Mouse (Mus musculus): ENCODE data around the gene Trove2. TPM values are rescaled to one million over a fixed set of nuclear protein-coding genes. Genes with fewer than 3 reads are reported as not detected.

Gene Trove2
- polyA plus RNA-seq, 1 experiment = 18.8 TPM

DNA sequence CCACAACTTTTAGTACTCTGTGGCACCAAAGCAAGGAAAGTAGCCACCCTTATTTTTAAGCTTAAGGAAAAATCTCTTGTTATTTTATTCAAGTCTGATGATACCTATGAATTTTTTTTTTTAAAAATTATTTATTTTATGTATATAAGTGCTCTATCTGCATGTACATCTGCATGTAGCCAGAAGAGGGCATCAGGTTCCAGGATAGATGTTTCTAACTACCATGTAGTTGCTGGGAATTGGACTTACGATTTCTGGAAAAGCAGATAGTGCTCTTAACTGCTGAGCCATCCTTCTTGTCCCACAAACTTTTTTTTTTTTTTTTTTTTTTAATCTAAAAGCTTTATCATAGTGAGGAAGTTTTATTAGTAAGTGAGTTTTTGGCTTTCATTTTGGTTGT lies 12.4 kb downstream of the Trove2 start:
- no peak overlapping the region for H3K4me3 ChIP-seq (replicated peaks; ENCODE audit: insufficient read depth, low read depth, low read length)
- H3K4me1 ChIP-seq (ENCODE audit: control insufficient read depth, insufficient read depth, low read length) = no peaks in the 10 kb centered on the region
- no peak overlapping the region for H3K27ac ChIP-seq (ENCODE audit: insufficient read depth, low read length)
- H3K27me3 ChIP-seq (ENCODE audit: control insufficient read depth, insufficient read depth, low read length) = no peaks in the 10 kb centered on the region
- TF ChIP-seq POLR2A (IDR thresholded peaks at IDR 0.05; ENCODE audit: borderline replicate concordance, insufficient read depth, low read length) (no peak), CTCF (IDR thresholded peaks at IDR 0.05; ENCODE audit: borderline replicate concordance, insufficient read depth, low read depth, low read length) (no peak)
- WGBS = 72% methylated on average over 1 of the region's 1 CpGs
- no peak for DNase-seq

DNA sequence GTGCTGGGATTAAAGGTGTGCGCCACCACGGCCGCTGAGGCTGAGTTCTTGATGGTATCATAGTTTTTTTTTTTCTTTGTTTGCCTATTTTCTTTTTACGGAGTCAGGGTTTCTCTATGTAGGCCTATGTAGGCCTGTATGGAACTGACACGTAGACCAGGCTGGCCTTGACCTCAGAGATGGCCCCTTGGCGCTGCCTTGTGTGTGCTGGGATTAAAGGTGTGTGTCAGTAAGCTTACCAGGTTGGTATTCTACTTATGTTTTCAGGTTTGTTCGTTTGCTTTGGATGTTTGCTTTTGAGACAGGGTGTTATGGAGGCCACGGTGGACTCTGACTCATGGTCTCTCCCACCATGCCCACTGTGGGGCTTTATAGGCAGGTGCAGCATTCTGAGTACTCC lies 14.7 kb downstream of the Trove2 start:
- 97% methylated on average over 8 of the region's 8 CpGs for WGBS
- DNase-seq = no peak
- Histone ChIP-seq H3K4me3 (replicated peaks; ENCODE audit: insufficient read depth, low read depth, low read length) (no peak overlapping the region), H3K27ac (ENCODE audit: insufficient read depth, low read length) (no peak overlapping the region), H3K27me3 (ENCODE audit: control insufficient read depth, insufficient read depth, low read length) (no peaks in the 10 kb centered on the region), H3K4me1 (ENCODE audit: control insufficient read depth, insufficient read depth, low read length) (no peaks in the 10 kb centered on the region)
- no peak for TF ChIP-seq POLR2A (IDR thresholded peaks at IDR 0.05; ENCODE audit: borderline replicate concordance, insufficient read depth, low read length)
- TF ChIP-seq CTCF (IDR thresholded peaks at IDR 0.05; ENCODE audit: borderline replicate concordance, insufficient read depth, low read depth, low read length) = no peak

DNA sequence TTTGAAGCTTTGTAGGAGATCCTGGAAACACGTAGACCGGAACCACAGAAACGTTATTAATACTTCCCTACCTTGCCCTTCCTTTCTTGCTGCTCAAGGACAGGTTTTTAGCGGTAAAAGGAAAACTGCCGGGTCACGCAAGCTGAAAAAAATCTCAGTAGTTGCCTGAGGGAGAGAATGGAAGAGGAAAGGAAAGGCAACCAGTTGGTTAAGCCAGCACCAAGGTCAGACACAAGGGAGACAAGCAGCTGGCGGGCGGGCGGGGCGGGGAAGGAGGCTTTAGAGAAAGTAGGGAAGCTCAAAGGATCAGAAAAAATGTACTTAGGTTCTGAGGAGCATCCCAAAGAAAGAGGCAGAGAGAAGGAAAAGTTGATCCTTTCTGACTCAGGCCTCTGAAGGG lies 31.0 kb downstream of the Trove2 start:
- H3K4me1 ChIP-seq (ENCODE audit: control insufficient read depth, insufficient read depth, low read length) = no peaks in the 10 kb centered on the region
- DNase-seq = no peak
- no peak overlapping the region for H3K4me3 ChIP-seq (replicated peaks; ENCODE audit: insufficient read depth, low read depth, low read length)
- no peaks in the 10 kb centered on the region for H3K27me3 ChIP-seq (ENCODE audit: control insufficient read depth, insufficient read depth, low read length)
- WGBS = 88% methylated on average over 10 of the region's 10 CpGs
- TF ChIP-seq POLR2A (IDR thresholded peaks at IDR 0.05; ENCODE audit: borderline replicate concordance, insufficient read depth, low read length) = no peak
- TF ChIP-seq CTCF (IDR thresholded peaks at IDR 0.05; ENCODE audit: borderline replicate concordance, insufficient read depth, low read depth, low read length) = no peak
- H3K27ac ChIP-seq (ENCODE audit: insufficient read depth, low read length) = no peak overlapping the region

DNA sequence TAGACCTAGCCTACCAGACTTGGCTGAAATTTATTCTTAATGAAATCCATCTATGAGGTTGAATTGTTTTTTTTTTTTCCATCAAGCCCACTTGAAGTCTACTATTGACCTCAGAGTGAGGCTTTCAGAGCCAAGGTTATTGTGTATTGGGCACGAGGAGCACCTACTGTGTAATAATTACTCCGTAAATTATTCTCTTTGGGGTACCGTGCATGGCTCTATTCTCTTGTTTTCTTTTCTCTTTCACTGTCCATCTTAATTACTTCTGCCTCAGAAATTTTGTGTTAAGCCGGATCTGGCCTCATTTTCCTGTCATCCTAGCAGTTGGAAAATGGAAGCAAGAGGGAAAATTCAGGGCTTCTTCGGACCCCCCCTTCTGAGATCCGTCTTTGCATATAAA lies 34.7 kb downstream of the Trove2 start:
- WGBS = 46% methylated on average over 6 of the region's 6 CpGs
- no peak for TF ChIP-seq CTCF (IDR thresholded peaks at IDR 0.05; ENCODE audit: borderline replicate concordance, insufficient read depth, low read depth, low read length)
- TF ChIP-seq POLR2A (IDR thresholded peaks at IDR 0.05; ENCODE audit: borderline replicate concordance, insufficient read depth, low read length) = no peak
- no peak overlapping the region for H3K4me3 ChIP-seq (replicated peaks; ENCODE audit: insufficient read depth, low read depth, low read length)
- H3K27me3 ChIP-seq (ENCODE audit: control insufficient read depth, insufficient read depth, low read length) = no peaks in the 10 kb centered on the region
- no peak for DNase-seq
- H3K27ac ChIP-seq (ENCODE audit: insufficient read depth, low read length) = no peak overlapping the region
- no peaks in the 10 kb centered on the region for H3K4me1 ChIP-seq (ENCODE audit: control insufficient read depth, insufficient read depth, low read length)

DNA sequence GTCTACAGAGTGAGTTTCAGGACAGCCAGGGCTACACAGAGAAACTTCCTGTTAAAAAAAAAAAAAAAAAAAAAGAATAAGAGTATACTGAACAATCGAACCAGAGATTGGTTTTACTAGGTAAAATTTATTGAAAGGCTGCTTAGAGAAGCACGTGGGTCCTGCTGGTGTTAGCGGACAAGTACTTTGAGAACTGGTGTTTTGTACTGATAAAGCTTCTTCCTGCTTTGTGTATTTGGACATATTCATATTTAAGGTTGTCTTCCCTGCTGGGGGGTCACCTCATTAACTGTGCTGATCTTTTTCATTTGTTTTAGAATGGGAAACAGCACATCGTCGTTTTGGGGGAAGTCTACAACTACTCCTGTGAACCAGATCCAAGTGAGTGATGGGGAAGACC lies 35.5 kb downstream of the Trove2 start:
- TF ChIP-seq POLR2A (IDR thresholded peaks at IDR 0.05; ENCODE audit: borderline replicate concordance, insufficient read depth, low read length) (no peak), CTCF (IDR thresholded peaks at IDR 0.05; ENCODE audit: borderline replicate concordance, insufficient read depth, low read depth, low read length) (no peak)
- 74% methylated on average over 5 of the region's 5 CpGs for WGBS
- no peak for DNase-seq
- Histone ChIP-seq H3K27ac (ENCODE audit: insufficient read depth, low read length) (no peak overlapping the region), H3K4me3 (replicated peaks; ENCODE audit: insufficient read depth, low read depth, low read length) (no peak overlapping the region), H3K4me1 (ENCODE audit: control insufficient read depth, insufficient read depth, low read length) (no peaks in the 10 kb centered on the region), H3K27me3 (ENCODE audit: control insufficient read depth, insufficient read depth, low read length) (no peaks in the 10 kb centered on the region)

DNA sequence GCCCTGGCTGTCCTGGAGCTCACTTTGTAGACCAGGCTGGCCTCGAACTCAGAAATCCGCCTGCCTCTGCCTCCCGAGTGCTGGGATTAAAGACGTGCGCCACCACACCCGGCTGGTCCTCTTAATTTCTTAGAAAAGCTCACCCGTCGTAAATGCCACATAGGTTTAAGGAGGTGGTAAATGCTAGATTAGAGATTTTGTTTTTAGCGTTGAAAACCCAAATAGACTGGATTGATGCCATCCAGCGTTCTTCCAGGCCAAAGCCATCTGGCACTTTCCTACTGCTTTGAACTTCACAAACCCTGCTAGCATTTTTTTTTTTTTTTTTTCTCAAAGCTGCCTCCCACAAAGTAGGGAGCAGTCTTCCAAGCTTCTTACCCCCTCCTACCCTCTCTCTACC lies 36.3 kb downstream of the Trove2 start:
- Histone ChIP-seq H3K27me3 (ENCODE audit: control insufficient read depth, insufficient read depth, low read length) (no peaks in the 10 kb centered on the region), H3K4me1 (ENCODE audit: control insufficient read depth, insufficient read depth, low read length) (no peaks in the 10 kb centered on the region), H3K4me3 (replicated peaks; ENCODE audit: insufficient read depth, low read depth, low read length) (no peak overlapping the region), H3K27ac (ENCODE audit: insufficient read depth, low read length) (no peak overlapping the region; the same call in 1 of the 2 replicates)
- TF ChIP-seq CTCF (IDR thresholded peaks at IDR 0.05; ENCODE audit: borderline replicate concordance, insufficient read depth, low read depth, low read length) (no peak), POLR2A (IDR thresholded peaks at IDR 0.05; ENCODE audit: borderline replicate concordance, insufficient read depth, low read length) (no peak)
- 58% methylated on average over 10 of the region's 10 CpGs for WGBS
- peak; percentile 40 to 60 for DNase-seq

DNA sequence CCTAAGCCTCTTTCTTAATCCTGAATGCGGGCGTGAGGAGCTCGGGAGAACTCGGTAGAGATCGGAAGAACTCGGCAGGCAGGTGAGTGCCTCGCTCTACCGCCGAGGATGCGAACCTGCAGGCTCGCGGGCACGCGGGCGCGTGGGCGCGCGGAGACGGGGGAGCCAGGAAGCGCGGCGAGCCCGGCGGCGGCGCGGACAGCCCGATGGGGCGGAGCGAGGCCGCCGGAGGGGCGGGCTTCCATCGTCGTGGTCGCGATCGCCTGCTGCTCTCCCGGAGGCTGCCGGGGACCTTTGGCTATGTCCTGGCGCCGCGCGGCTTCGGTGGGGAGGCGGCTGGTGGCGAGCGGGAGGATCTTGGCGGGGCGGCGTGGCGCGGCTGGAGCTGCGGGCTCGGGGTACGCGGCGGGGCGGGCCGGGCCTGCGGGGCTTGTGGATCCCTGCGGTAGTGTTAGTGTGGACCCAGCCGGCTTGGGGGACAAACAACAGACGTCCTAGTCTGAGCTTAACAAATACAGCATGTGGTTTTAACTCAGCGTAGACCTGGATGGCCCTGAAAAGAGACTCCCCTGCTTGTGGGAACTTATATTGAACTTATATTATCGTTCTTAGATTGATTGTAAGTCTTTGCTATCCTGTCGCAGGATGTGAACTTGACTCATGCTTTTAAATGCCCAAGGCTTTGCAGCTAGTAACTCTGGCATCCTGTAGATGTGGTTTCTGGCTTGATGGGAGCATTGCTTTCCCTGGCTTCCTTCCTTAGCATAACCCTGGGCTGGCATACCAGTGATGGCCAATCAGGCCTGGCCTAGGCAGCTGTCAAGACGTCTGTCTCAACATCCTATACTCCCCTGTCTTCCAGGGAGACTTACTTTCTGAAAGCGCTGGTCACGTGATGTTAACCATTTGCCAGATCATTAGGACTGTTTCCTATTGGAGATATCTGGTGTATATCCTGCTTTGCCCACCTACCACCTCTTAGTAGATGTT lies 37.2 kb downstream of the Trove2 start:
- Histone ChIP-seq H3K27ac (ENCODE audit: insufficient read depth, low read length) (peak overlapping the region; percentile 77), H3K27me3 (ENCODE audit: control insufficient read depth, insufficient read depth, low read length) (no peaks in the 10 kb centered on the region), H3K4me1 (ENCODE audit: control insufficient read depth, insufficient read depth, low read length) (no peaks in the 10 kb centered on the region), H3K4me3 (replicated peaks; ENCODE audit: insufficient read depth, low read depth, low read length) (peak overlapping the region; percentile 94)
- TF ChIP-seq POLR2A (IDR thresholded peaks at IDR 0.05; ENCODE audit: borderline replicate concordance, insufficient read depth, low read length) (peak; percentile 47; the same call in 1 of the 2 replicates), CTCF (IDR thresholded peaks at IDR 0.05; ENCODE audit: borderline replicate concordance, insufficient read depth, low read depth, low read length) (no peak)
- DNase-seq = peak; percentile 96
- under 1% methylated on average over 70 of the region's 71 CpGs for WGBS

DNA sequence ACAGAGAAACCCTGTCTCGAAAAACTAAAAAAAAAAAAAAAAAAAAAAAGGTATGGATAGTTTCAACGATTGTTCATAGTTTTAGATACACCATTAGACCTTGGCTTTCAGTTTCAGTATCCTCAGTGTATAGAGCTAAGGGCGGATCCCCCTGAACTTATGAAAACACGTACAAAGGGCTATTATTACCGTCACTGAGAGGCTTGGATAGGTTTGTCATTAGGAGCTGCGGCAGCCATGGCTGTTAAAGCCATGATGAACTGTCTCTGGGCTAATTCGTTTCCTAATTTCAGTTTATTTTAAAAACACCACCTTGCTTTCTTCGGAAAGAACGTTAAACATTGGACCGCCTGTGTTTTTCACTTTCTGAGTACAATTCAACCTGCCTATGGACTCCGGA lies 38.1 kb downstream of the Trove2 start:
- H3K27me3 ChIP-seq (ENCODE audit: control insufficient read depth, insufficient read depth, low read length) = no peaks in the 10 kb centered on the region
- DNase-seq = peak in 1 of 2 experiments; percentile 13
- no peaks in the 10 kb centered on the region for H3K4me1 ChIP-seq (ENCODE audit: control insufficient read depth, insufficient read depth, low read length)
- H3K4me3 ChIP-seq (replicated peaks; ENCODE audit: insufficient read depth, low read depth, low read length) = peak overlapping the region; percentile 94
- TF ChIP-seq CTCF (IDR thresholded peaks at IDR 0.05; ENCODE audit: borderline replicate concordance, insufficient read depth, low read depth, low read length) (no peak), POLR2A (IDR thresholded peaks at IDR 0.05; ENCODE audit: borderline replicate concordance, insufficient read depth, low read length) (no peak)
- peak overlapping the region; percentile 77 for H3K27ac ChIP-seq (ENCODE audit: insufficient read depth, low read length)
- 11% methylated on average over 11 of the region's 11 CpGs for WGBS
